Mouse (Mus musculus): Measurements from ENCODE around the gene Akap17b. TPM values are rescaled to one million over a fixed set of nuclear protein-coding genes. Genes with fewer than 3 reads are reported as not detected.

Gene Akap17b
- total and polyA plus RNA-seq, 3 experiments = 1.7 to 4.3 (median 2.9) TPM

DNA sequence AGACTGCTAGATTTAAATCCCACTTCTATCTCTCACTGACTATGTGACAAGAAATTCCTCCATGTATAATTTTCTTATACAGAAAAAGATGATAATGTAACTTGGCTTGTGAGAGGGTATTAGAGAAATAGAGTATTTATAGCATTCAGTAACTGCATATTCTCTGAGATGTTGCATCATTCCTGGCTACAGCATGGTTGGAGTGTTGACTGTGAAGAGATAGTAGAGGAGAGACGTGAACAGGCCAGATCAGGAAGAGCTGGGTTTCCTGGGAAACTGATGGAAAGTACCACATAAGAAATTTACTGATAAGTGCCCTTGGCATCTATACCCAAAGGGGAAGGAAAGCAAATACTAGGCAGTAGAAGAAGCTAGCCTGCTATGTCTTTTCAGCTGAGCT is 54.1 kb downstream of the Akap17b start:
- no peaks in the 10 kb centered on the region for H3K9me3 ChIP-seq (replicated peaks; ENCODE audit: low read length)
- no peaks in the 10 kb centered on the region for H3K27me3 ChIP-seq (replicated peaks)
- DNase-seq (ENCODE audit: extremely low read depth) = no peak
- no peak overlapping the region for H3K27ac ChIP-seq (ENCODE audit: insufficient read depth, low read depth)
- in situ Hi-C loops (cut with MboI; ENCODE audit: low pct_ligation_motif_present, low pct_unique_long_range_greater_than_20kb, low sequenced_read_pairs) = no loop called here
- dilution Hi-C loops (cut with MboI; ENCODE audit: extremely low pct_ligation_motif_present, extremely low pct_unique_long_range_greater_than_20kb, low sequenced_read_pairs) = no loop called here
- H3K9ac ChIP-seq (ENCODE audit: insufficient read depth, low read depth) = no peak overlapping the region
- H3K79me2 ChIP-seq (replicated peaks; ENCODE audit: control insufficient read depth, extremely low read depth, insufficient read depth, poor library complexity, severe bottlenecking) = no peaks in the 10 kb centered on the region
- no peaks in the 10 kb centered on the region for H3K4me1 ChIP-seq (ENCODE audit: control insufficient read depth in 1 of 2, insufficient read depth in 2 of 2)
- H3K4me3 ChIP-seq (replicated peaks in 1 of 3; ENCODE audit: low read depth in 2 of 3, low read length in 2 of 3, poor library complexity in 1 of 3) = no peak overlapping the region
- no peak overlapping the region for H3K4me2 ChIP-seq (ENCODE audit: insufficient read depth, low read depth, poor library complexity, severe bottlenecking)
- no peak for TF ChIP-seq NRF1 (IDR thresholded peaks at IDR 0.05; ENCODE audit: low read depth, low read length)
- TF ChIP-seq KAT2A (IDR thresholded peaks at IDR 0.05; ENCODE audit: insufficient replicate concordance, low read length) = no peak
- H3K36me3 ChIP-seq (replicated peaks in 1 of 2; ENCODE audit: control insufficient read depth in 1 of 2, insufficient read depth in 1 of 2, low read length in 1 of 2) = no peaks in the 10 kb centered on the region

DNA sequence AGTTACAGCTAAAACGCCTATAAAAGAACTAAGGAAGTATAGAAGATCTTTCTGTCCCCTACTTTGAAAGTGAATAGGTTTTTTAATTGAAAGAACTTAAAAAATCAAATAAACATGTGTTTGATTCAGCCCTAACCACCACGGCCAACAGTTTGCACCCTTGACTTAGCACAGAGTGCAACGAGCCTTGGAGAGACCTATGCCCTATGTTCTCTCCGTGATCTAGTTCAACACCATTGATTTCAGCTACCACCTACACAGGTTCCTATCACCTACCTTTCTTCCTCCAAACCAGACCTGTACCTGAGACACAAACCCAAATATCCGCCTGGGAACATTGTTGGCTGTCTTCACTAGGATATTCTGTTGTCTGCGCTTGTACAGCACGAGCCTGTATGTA is 54.9 kb downstream of the Akap17b start:
- Histone ChIP-seq H3K4me2 (ENCODE audit: insufficient read depth, low read depth, poor library complexity, severe bottlenecking) (no peak overlapping the region), H3K9ac (ENCODE audit: insufficient read depth, low read depth) (no peak overlapping the region), H3K9me3 (replicated peaks; ENCODE audit: low read length) (no peaks in the 10 kb centered on the region), H3K79me2 (replicated peaks; ENCODE audit: control insufficient read depth, extremely low read depth, insufficient read depth, poor library complexity, severe bottlenecking) (no peaks in the 10 kb centered on the region), H3K27ac (ENCODE audit: insufficient read depth, low read depth) (no peak overlapping the region), H3K4me1 (ENCODE audit: control insufficient read depth in 1 of 2, insufficient read depth in 2 of 2) (no peaks in the 10 kb centered on the region), H3K36me3 (replicated peaks in 1 of 2; ENCODE audit: control insufficient read depth in 1 of 2, insufficient read depth in 1 of 2, low read length in 1 of 2) (no peaks in the 10 kb centered on the region), H3K4me3 (replicated peaks in 1 of 3; ENCODE audit: low read depth in 2 of 3, low read length in 2 of 3, poor library complexity in 1 of 3) (no peak overlapping the region), H3K27me3 (replicated peaks) (no peaks in the 10 kb centered on the region)
- DNase-seq (ENCODE audit: extremely low read depth) = no peak
- dilution Hi-C loops (cut with MboI; ENCODE audit: extremely low pct_ligation_motif_present, extremely low pct_unique_long_range_greater_than_20kb, low sequenced_read_pairs) (no loop called here), in situ Hi-C loops (cut with MboI; ENCODE audit: low pct_ligation_motif_present, low pct_unique_long_range_greater_than_20kb, low sequenced_read_pairs) (no loop called here)
- TF ChIP-seq SMC3 (IDR thresholded peaks at IDR 0.05; ENCODE audit: low read depth, low read length) (no peak), JUN (IDR thresholded peaks at IDR 0.05; ENCODE audit: insufficient read depth, low read depth, low read length) (no peak), USF2 (conservative IDR thresholded peaks at IDR 0.05; ENCODE audit: low read depth, low read length) (no peak), BHLHE40 (IDR thresholded peaks at IDR 0.05; ENCODE audit: low read depth, low read length) (no peak), ZC3H11A (IDR thresholded peaks at IDR 0.05; ENCODE audit: low read depth, low read length) (no peak), EP300 (IDR thresholded peaks at IDR 0.05; ENCODE audit: low read length) (no peak), POLR2AphosphoS2 (IDR thresholded peaks at IDR 0.05; ENCODE audit: low read depth, low read length) (no peak), MAZ (IDR thresholded peaks at IDR 0.05; ENCODE audit: low read depth, low read length) (no peak), TBP (conservative IDR thresholded peaks at IDR 0.05; ENCODE audit: low read depth, low read length) (no peak), ELF1 (IDR thresholded peaks at IDR 0.05; ENCODE audit: low read depth, low read length) (no peak), ETS1 (conservative IDR thresholded peaks at IDR 0.05; ENCODE audit: low read depth, low read length) (no peak), ZKSCAN1 (IDR thresholded peaks at IDR 0.05; ENCODE audit: borderline replicate concordance, low read depth, low read length) (no peak), MEF2A (IDR thresholded peaks at IDR 0.05; ENCODE audit: borderline replicate concordance, low read depth, low read length) (no peak), E2F4 (IDR thresholded peaks at IDR 0.05; ENCODE audit: insufficient replicate concordance, low read depth, low read length) (no peak), NELFE (IDR thresholded peaks at IDR 0.05; ENCODE audit: low read depth, low read length) (no peak), CHD1 (IDR thresholded peaks at IDR 0.05; ENCODE audit: low read depth, low read length) (no peak), USF1 (IDR thresholded peaks at IDR 0.05; ENCODE audit: low read depth, low read length) (no peak), JUND (conservative IDR thresholded peaks at IDR 0.05; ENCODE audit: low read depth, low read length) (no peak), MXI1 (IDR thresholded peaks at IDR 0.05; ENCODE audit: low read depth, low read length) (no peak), CTCF (conservative IDR thresholded peaks at IDR 0.05 in 1 of 2, IDR thresholded peaks at IDR 0.05 in 1 of 2; ENCODE audit: low read depth in 2 of 2, low read length in 2 of 2) (no peak)
